Mouse (Mus musculus): ENCODE measurements around the gene Fam178b. TPM values are rescaled to one million over a fixed set of nuclear protein-coding genes. Genes with fewer than 3 reads are reported as not detected.

Gene Fam178b
- total RNA-seq, 2 experiments from 2014 or later: not detected

- no peak overlapping the region for H3K27ac ChIP-seq
- DNase-seq (ENCODE audit: low spot score in 2 of 2): no peak
- H3K4me3 ChIP-seq: no peak overlapping the region
- no peak for TF ChIP-seq CTCF (conservative IDR thresholded peaks at IDR 0.05)
Measured at GRCm38 (mm10) chr1:36560903-36561302, 122.1 kb downstream of the Fam178b start.

GRCm38 (mm10) chr1:36559888-36560287 lies 123.1 kb downstream of the Fam178b start:
- Histone ChIP-seq H3K4me3 (no peak overlapping the region), H3K27ac (no peak overlapping the region)
- DNase-seq (ENCODE audit: low spot score in 2 of 2): no peak
- no peak for TF ChIP-seq CTCF (conservative IDR thresholded peaks at IDR 0.05)

GRCm38 (mm10) chr1:36559256-36559655 lies 123.7 kb downstream of the Fam178b start:
- Histone ChIP-seq H3K4me3 (no peak overlapping the region), H3K27ac (no peak overlapping the region)
- TF ChIP-seq CTCF (conservative IDR thresholded peaks at IDR 0.05): no peak
- DNase-seq (ENCODE audit: low spot score in 2 of 2): no peak

GRCm38 (mm10) chr1:36558031-36558993 lies 124.7 kb downstream of the Fam178b start, which contains the start of gene Sema4c:
Gene Sema4c (minus strand): TSS chr1:36558349.
- H3K4me3 ChIP-seq: peak within 1 kb of the TSS; percentile 87
- DNase-seq (ENCODE audit: low spot score in 2 of 2): peak; percentile 62 to 74
- peak; percentile 38 for TF ChIP-seq CTCF (conservative IDR thresholded peaks at IDR 0.05)
- peak within 1 kb of the TSS; percentile 98 for H3K27ac ChIP-seq

GRCm38 (mm10) chr1:36557457-36558011 lies 125.4 kb downstream of the Fam178b start:
- peak overlapping the region; percentile 98 for H3K27ac ChIP-seq
- TF ChIP-seq CTCF (conservative IDR thresholded peaks at IDR 0.05): peak; percentile 44
- DNase-seq (ENCODE audit: low spot score in 2 of 2): peak; percentile 49 to 71
- peak overlapping the region; percentile 87 for H3K4me3 ChIP-seq

GRCm38 (mm10) chr1:36556553-36557456 lies 126.2 kb downstream of the Fam178b start:
- TF ChIP-seq CTCF (conservative IDR thresholded peaks at IDR 0.05): peak; percentile 98
- H3K4me3 ChIP-seq: peak overlapping the region; percentile 87
- DNase-seq (ENCODE audit: low spot score in 2 of 2): peak; percentile 91 to 95
- H3K27ac ChIP-seq: peak overlapping the region; percentile 98

GRCm38 (mm10) chr1:36555798-36556395 lies 127.1 kb downstream of the Fam178b start:
- H3K27ac ChIP-seq: peak overlapping the region; percentile 98
- no peak for DNase-seq (ENCODE audit: low spot score in 2 of 2)
- H3K4me3 ChIP-seq: peak overlapping the region; percentile 87
- no peak for TF ChIP-seq CTCF (conservative IDR thresholded peaks at IDR 0.05)

GRCm38 (mm10) chr1:36554633-36555399 lies 128.2 kb downstream of the Fam178b start:
- no peak for TF ChIP-seq CTCF (conservative IDR thresholded peaks at IDR 0.05)
- no peak for DNase-seq (ENCODE audit: low spot score in 2 of 2)
- Histone ChIP-seq H3K4me3 (no peak overlapping the region; the same call in 1 of the 2 replicates), H3K27ac (peak overlapping the region; percentile 98; the same call in 1 of the 2 replicates)

- no peak overlapping the region for H3K27ac ChIP-seq
- H3K4me3 ChIP-seq: no peak overlapping the region
- TF ChIP-seq CTCF (conservative IDR thresholded peaks at IDR 0.05): no peak
- DNase-seq (ENCODE audit: low spot score in 2 of 2): no peak
Measured at GRCm38 (mm10) chr1:36552506-36552905, 130.5 kb downstream of the Fam178b start.

GRCm38 (mm10) chr1:36551904-36552303 lies 131.1 kb downstream of the Fam178b start:
- no peak overlapping the region for H3K27ac ChIP-seq
- no peak for TF ChIP-seq CTCF (conservative IDR thresholded peaks at IDR 0.05)
- no peak overlapping the region for H3K4me3 ChIP-seq
- DNase-seq (ENCODE audit: low spot score in 2 of 2): no peak

GRCm38 (mm10) chr1:36550075-36550863 lies 132.7 kb downstream of the Fam178b start:
- Histone ChIP-seq H3K27ac (no peak overlapping the region), H3K4me3 (no peak overlapping the region)
- no peak for DNase-seq (ENCODE audit: low spot score in 2 of 2)
- TF ChIP-seq CTCF (conservative IDR thresholded peaks at IDR 0.05): no peak

All from layer of hippocampus, adult 2 months (tissue).